Mouse (Mus musculus) NIH3T3 (cell line): ENCODE results near the gene Pdgfd.
"Not testable (repeated sequence)": the region's sequence is repeated elsewhere in the genome, so short reads cannot be mapped to it uniquely, and the experiment has no call there.

ENCODE experiments used
- DNase-seq: peaks from one replicate; pipeline ENCODE4 v3.0.0-alpha.2; 2012; ENCODE audit warnings: low read depth

The Pdgfd gene

GRCm38 (mm10) chr9:6168391-6169037, at the start of gene Pdgfd:
Gene Pdgfd, plus strand, starts transcription at chr9:6168584.
- peak; percentile 2 for DNase-seq

GRCm38 (mm10) chr9:6169038-6169431, 651 bp downstream of the Pdgfd start:
- DNase-seq = no peak

- no peak for DNase-seq
Measured at GRCm38 (mm10) chr9:6170962-6171361, 2.6 kb downstream of the Pdgfd start.

- no peak for DNase-seq
Measured at GRCm38 (mm10) chr9:6173276-6173675, 4.9 kb downstream of the Pdgfd start.

GRCm38 (mm10) chr9:6175731-6176130, 7.3 kb downstream of the Pdgfd start:
- no peak for DNase-seq

- no peak for DNase-seq
Measured at GRCm38 (mm10) chr9:6182307-6182923, 14.0 kb downstream of the Pdgfd start.

- DNase-seq = no peak
Measured at GRCm38 (mm10) chr9:6187955-6188354, 19.6 kb downstream of the Pdgfd start.

GRCm38 (mm10) chr9:6193352-6193751, 25.0 kb downstream of the Pdgfd start:
- no peak for DNase-seq

- DNase-seq = no peak
Measured at GRCm38 (mm10) chr9:6212862-6213261, 44.5 kb downstream of the Pdgfd start.

GRCm38 (mm10) chr9:6217505-6217904, 49.1 kb downstream of the Pdgfd start:
- DNase-seq = no peak

- DNase-seq = not testable (repeated sequence)
Measured at GRCm38 (mm10) chr9:6235982-6236381, 67.6 kb downstream of the Pdgfd start.

GRCm38 (mm10) chr9:6250320-6250719, 81.9 kb downstream of the Pdgfd start:
- no peak for DNase-seq

GRCm38 (mm10) chr9:6251990-6252389, 83.6 kb downstream of the Pdgfd start:
- no peak for DNase-seq

GRCm38 (mm10) chr9:6257072-6257471, 88.7 kb downstream of the Pdgfd start:
- no peak for DNase-seq

- DNase-seq = no peak
Measured at GRCm38 (mm10) chr9:6264820-6265219, 96.4 kb downstream of the Pdgfd start.

- DNase-seq = no peak
Measured at GRCm38 (mm10) chr9:6269796-6270280, 101.5 kb downstream of the Pdgfd start, which contains the start of gene Ddi1. Gene Ddi1, minus strand, starts transcription at chr9:6269846.

- DNase-seq = no peak
Measured at GRCm38 (mm10) chr9:6276395-6276794, 108.0 kb downstream of the Pdgfd start.

GRCm38 (mm10) chr9:6277526-6277925, 109.1 kb downstream of the Pdgfd start:
- DNase-seq = no peak

- no peak for DNase-seq
Measured at GRCm38 (mm10) chr9:6286770-6287169, 118.4 kb downstream of the Pdgfd start.

GRCm38 (mm10) chr9:6289211-6289696, 120.9 kb downstream of the Pdgfd start:
- no peak for DNase-seq

GRCm38 (mm10) chr9:6298547-6298946, 130.2 kb downstream of the Pdgfd start:
- no peak for DNase-seq

GRCm38 (mm10) chr9:6302050-6302449, 133.7 kb downstream of the Pdgfd start:
- no peak for DNase-seq

- no peak for DNase-seq
Measured at GRCm38 (mm10) chr9:6304590-6304989, 136.2 kb downstream of the Pdgfd start.

- DNase-seq = no peak
Measured at GRCm38 (mm10) chr9:6305847-6306246, 137.5 kb downstream of the Pdgfd start.
